Mouse (Mus musculus): ENCODE measurements around the gene Pip5k1b. TPM values are rescaled to one million over a fixed set of nuclear protein-coding genes. Genes with fewer than 3 reads are reported as not detected.

The Pip5k1b gene
- polyA plus RNA-seq, 1 experiment from 2014 or later = 1.6 TPM

DNA sequence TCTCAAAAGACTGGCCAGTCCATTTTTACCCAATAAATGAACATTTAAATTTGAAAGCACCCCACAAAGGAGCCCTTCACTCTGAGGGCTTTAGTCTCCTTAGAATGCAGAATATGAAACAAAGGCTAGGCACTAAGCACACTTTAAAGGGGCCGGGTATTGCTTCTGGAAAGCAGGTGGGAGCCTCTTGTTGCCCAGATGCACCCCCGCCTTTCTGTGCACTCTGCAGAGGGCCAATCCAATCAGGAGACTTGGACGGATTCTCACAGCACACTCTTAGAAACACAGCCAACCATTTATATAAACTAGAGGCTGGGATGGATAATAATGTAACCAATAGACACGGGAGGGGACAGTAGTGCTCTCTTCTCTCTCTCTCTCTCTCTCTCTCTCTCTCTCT lies 287.1 kb downstream of the Pip5k1b start:
- Histone ChIP-seq H3K27me3 (ENCODE audit: control insufficient read depth, insufficient read depth, low read depth, low read length) (no peaks in the 10 kb centered on the region), H3K9ac (ENCODE audit: low read depth, low read length) (no peak overlapping the region), H3K9me3 (replicated peaks; ENCODE audit: control insufficient read depth, low read length, poor library complexity, severe bottlenecking) (no peaks in the 10 kb centered on the region), H3K4me1 (ENCODE audit: control insufficient read depth, insufficient read depth, low read length) (peaks cover 8% of the 10 kb centered on the region), H3K4me3 (ENCODE audit: low read depth, low read length) (no peak overlapping the region), H3K27ac (ENCODE audit: low read length) (peak overlapping the region; percentile 2; the same call in 1 of the 2 replicates), H3K36me3 (ENCODE audit: control insufficient read depth, insufficient read depth, low read length) (0 out of 2 replicates have a peak, but pooled peaks cover 2% of the 10 kb centered on the region), H3K4me2 (ENCODE audit: low read length) (no peak overlapping the region)
- WGBS = 23% methylated on average over 4 of the region's 4 CpGs
- peak; percentile 55 for ATAC-seq

DNA sequence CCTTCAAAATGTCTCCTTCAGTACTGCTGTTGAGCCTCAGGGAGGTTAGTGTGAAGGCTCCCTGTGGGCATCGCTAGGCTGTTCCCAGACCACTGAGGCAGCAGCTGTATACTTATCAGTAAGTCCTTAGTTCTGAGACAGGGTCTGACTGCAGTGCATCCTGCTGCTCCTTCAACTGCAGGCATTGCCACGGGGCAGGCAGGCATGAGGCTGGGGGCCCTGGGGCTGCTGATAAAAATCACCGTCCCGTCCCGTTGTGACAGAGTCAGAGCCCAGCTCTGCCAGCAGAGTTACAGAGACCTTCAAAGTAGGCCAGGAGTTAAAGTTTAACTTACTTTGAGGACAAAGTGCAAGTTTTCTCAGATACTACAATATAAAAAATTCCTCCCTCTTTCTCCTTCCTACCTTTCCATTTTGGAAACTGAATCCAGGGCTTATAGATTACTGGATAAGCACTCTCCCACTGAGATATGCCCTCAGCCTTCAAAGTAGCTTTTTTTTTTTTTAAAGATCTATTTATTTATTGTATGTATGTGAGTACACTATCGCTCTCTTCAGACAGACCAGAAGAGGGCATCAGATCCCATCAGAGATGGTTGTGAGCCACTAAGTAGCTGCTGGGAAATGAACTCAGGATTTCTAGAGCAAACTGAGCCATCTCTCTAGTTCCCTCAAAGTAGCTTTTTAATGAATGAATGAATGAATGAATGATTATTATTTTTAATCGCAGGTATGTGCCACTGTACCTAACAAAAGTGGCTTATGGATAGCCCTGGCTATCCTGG lies 289.4 kb downstream of the Pip5k1b start:
- H3K9ac ChIP-seq (ENCODE audit: low read depth, low read length) = no peak overlapping the region
- 94% methylated on average over 7 of the region's 7 CpGs for WGBS
- H3K27ac ChIP-seq (ENCODE audit: low read length) = no peak overlapping the region
- H3K4me1 ChIP-seq (ENCODE audit: control insufficient read depth, insufficient read depth, low read length) = peaks cover 3% of the 10 kb centered on the region; the same call in 1 of the 2 replicates
- no peak for ATAC-seq
- H3K27me3 ChIP-seq (ENCODE audit: control insufficient read depth, insufficient read depth, low read depth, low read length) = no peaks in the 10 kb centered on the region
- H3K4me3 ChIP-seq (ENCODE audit: low read depth, low read length) = no peak overlapping the region
- H3K36me3 ChIP-seq (ENCODE audit: control insufficient read depth, insufficient read depth, low read length) = peaks cover 7% of the 10 kb centered on the region; the same call in 1 of the 2 replicates
- H3K9me3 ChIP-seq (replicated peaks; ENCODE audit: control insufficient read depth, low read length, poor library complexity, severe bottlenecking) = no peaks in the 10 kb centered on the region
- no peak overlapping the region for H3K4me2 ChIP-seq (ENCODE audit: low read length)

DNA sequence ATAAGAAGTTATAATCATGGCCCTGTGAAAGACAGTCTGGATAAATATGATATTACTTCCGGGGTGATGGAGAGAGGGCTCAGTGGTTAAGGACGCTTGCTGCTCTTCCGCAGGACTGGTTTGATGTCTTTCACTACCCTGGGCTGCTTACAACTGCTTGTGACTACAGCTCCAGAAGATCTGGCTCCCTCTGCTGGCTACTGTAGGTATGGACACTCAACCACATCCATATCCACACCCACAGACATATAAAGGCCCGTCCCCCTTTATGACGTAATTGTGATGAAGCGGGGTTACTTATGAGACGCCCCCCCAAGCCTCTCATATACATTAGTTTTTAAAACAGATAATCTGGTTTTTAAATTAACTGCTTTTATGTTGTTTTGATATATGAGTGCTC lies 290.7 kb downstream of the Pip5k1b start:
- Histone ChIP-seq H3K9ac (ENCODE audit: low read depth, low read length) (no peak overlapping the region), H3K4me1 (ENCODE audit: control insufficient read depth, insufficient read depth, low read length) (0 out of 2 replicates have a peak, but pooled peaks cover 2% of the 10 kb centered on the region), H3K4me2 (ENCODE audit: low read length) (no peak overlapping the region), H3K4me3 (ENCODE audit: low read depth, low read length) (no peak overlapping the region), H3K36me3 (ENCODE audit: control insufficient read depth, insufficient read depth, low read length) (peaks cover 7% of the 10 kb centered on the region; the same call in 1 of the 2 replicates), H3K27ac (ENCODE audit: low read length) (no peak overlapping the region), H3K9me3 (replicated peaks; ENCODE audit: control insufficient read depth, low read length, poor library complexity, severe bottlenecking) (no peaks in the 10 kb centered on the region), H3K27me3 (ENCODE audit: control insufficient read depth, insufficient read depth, low read depth, low read length) (no peaks in the 10 kb centered on the region)
- ATAC-seq = peak; percentile 67; the same call in 1 of the 2 replicates
- WGBS = 49% methylated on average over 7 of the region's 7 CpGs

DNA sequence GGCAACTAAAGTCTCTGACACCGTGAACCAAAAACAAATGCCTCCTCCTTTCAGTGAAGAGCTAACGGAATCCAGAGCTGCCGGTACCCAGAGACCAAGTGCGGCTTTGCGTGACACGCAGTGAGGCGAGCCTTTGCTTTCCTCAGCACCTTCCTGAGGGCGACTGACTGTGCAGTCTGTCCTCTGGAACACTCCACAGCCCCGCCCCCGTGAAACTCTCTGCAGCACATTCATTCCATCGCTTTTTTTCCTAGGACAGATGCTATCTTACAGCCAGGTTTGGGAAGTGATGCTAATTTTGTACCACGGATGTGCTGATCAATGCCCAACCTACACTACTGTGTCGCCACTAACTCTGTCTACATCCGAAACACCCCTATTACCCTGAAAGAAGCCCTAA lies 292.9 kb downstream of the Pip5k1b start:
- no peak for ATAC-seq
- H3K4me1 ChIP-seq (ENCODE audit: control insufficient read depth, insufficient read depth, low read length) = no peaks in the 10 kb centered on the region
- H3K27me3 ChIP-seq (ENCODE audit: control insufficient read depth, insufficient read depth, low read depth, low read length) = no peaks in the 10 kb centered on the region
- 91% methylated on average over 14 of the region's 14 CpGs for WGBS
- H3K9me3 ChIP-seq (replicated peaks; ENCODE audit: control insufficient read depth, low read length, poor library complexity, severe bottlenecking) = no peaks in the 10 kb centered on the region
- H3K4me3 ChIP-seq (ENCODE audit: low read depth, low read length) = no peak overlapping the region
- no peak overlapping the region for H3K9ac ChIP-seq (ENCODE audit: low read depth, low read length)
- H3K4me2 ChIP-seq (ENCODE audit: low read length) = no peak overlapping the region
- no peak overlapping the region for H3K27ac ChIP-seq (ENCODE audit: low read length)
- H3K36me3 ChIP-seq (ENCODE audit: control insufficient read depth, insufficient read depth, low read length) = peaks cover 7% of the 10 kb centered on the region; the same call in 1 of the 2 replicates

DNA sequence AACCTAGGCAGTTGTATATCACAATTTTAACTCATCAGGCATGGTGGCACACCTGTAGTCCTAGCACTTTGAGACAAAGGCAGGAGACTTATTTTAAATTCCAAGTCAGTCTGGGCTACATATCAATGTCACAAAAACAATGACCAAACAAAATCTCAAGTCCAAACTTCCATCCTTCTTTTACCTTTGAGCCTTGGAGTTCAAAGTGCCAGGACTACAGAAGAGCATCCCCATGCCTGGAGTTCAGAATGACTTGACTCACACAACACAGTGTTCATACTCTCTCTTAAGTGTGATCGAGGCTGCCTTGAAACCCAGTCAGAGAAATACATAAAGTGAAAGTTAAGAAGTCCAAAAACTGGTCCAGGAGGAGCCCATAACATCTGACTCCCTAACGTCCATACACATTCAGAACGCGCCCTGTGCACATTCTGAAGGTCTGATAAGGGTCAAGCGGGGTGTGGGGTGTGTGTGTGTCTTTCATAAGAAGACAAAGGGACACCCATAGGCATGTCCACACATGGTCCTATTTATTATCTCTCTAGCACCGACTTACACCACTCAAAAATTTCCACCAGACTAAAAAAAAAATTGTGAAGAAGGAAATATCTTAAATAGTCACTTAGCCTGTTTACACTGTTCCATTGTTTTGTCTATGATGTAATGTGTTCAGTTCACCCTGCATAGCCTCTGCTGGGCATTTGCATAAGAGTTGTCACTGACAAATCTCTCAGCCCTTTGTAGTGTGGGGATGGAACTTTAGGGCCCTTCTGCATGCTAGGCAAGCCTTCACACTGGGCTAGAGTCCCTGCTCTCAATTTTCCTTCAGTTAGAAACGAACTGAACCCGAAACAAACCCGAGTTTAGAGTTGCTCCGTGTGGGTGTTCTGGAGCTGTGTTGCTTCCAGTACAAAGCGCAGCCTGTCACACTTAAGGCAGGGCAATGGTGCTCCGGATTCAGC lies 296.0 kb downstream of the Pip5k1b start:
- 68% methylated on average over 12 of the region's 12 CpGs for WGBS
- H3K4me1 ChIP-seq (ENCODE audit: control insufficient read depth, insufficient read depth, low read length) = no peaks in the 10 kb centered on the region
- ATAC-seq = no peak
- H3K9ac ChIP-seq (ENCODE audit: low read depth, low read length) = no peak overlapping the region
- H3K9me3 ChIP-seq (replicated peaks; ENCODE audit: control insufficient read depth, low read length, poor library complexity, severe bottlenecking) = no peaks in the 10 kb centered on the region
- no peak overlapping the region for H3K27ac ChIP-seq (ENCODE audit: low read length)
- peaks cover 7% of the 10 kb centered on the region; the same call in 1 of the 2 replicates for H3K36me3 ChIP-seq (ENCODE audit: control insufficient read depth, insufficient read depth, low read length)
- no peaks in the 10 kb centered on the region for H3K27me3 ChIP-seq (ENCODE audit: control insufficient read depth, insufficient read depth, low read depth, low read length)
- H3K4me2 ChIP-seq (ENCODE audit: low read length) = no peak overlapping the region
- H3K4me3 ChIP-seq (ENCODE audit: low read depth, low read length) = no peak overlapping the region

DNA sequence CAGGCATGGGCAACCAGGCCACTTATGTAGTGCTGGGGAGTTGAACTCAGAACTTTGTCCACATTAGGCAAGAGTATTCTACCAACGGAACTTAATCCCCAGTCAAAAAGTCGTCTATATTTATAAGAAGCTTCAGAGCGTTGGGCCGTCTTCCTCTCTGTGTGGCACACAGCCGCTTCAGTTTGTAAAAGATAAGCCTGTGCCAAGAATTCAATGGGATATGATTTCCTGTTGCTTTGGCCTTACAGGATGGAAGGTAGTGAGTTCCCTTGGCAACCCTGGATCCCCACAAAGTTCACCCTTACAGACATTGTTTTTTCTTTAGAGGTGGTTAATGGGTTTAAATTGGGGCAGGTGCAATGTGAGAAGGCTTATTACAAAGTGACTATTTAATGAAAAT lies 297.3 kb downstream of the Pip5k1b start:
- no peaks in the 10 kb centered on the region for H3K9me3 ChIP-seq (replicated peaks; ENCODE audit: control insufficient read depth, low read length, poor library complexity, severe bottlenecking)
- H3K4me2 ChIP-seq (ENCODE audit: low read length) = no peak overlapping the region
- H3K27me3 ChIP-seq (ENCODE audit: control insufficient read depth, insufficient read depth, low read depth, low read length) = no peaks in the 10 kb centered on the region
- no peak overlapping the region for H3K4me3 ChIP-seq (ENCODE audit: low read depth, low read length)
- no peak overlapping the region for H3K27ac ChIP-seq (ENCODE audit: low read length)
- no peak overlapping the region for H3K9ac ChIP-seq (ENCODE audit: low read depth, low read length)
- peaks cover 4% of the 10 kb centered on the region; the same call in 1 of the 2 replicates for H3K36me3 ChIP-seq (ENCODE audit: control insufficient read depth, insufficient read depth, low read length)
- no peak for ATAC-seq
- 70% methylated on average over 5 of the region's 5 CpGs for WGBS
- no peaks in the 10 kb centered on the region for H3K4me1 ChIP-seq (ENCODE audit: control insufficient read depth, insufficient read depth, low read length)

DNA sequence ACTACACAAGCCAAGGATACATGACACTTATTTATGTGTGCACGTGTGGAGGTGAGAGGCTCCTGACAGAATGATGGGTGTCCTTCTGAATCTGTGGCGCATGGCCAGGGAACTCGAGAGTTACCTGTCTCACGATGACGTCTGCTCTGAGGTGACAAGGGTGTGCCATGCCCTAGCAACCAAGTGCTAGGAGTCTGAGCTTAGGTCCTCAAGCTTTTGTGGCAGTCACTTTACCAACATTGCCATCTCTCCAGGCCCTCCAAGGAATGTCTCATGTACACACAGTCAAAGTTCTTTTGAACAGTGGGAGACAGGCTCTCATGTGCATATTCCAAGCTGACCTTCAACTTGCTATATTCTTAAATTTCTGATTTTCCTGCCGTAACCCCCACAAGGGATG lies 297.7 kb downstream of the Pip5k1b start:
- no peak for ATAC-seq
- no peak overlapping the region for H3K4me3 ChIP-seq (ENCODE audit: low read depth, low read length)
- H3K27ac ChIP-seq (ENCODE audit: low read length) = no peak overlapping the region
- H3K4me2 ChIP-seq (ENCODE audit: low read length) = no peak overlapping the region
- no peaks in the 10 kb centered on the region for H3K27me3 ChIP-seq (ENCODE audit: control insufficient read depth, insufficient read depth, low read depth, low read length)
- peaks cover 4% of the 10 kb centered on the region; the same call in 1 of the 2 replicates for H3K36me3 ChIP-seq (ENCODE audit: control insufficient read depth, insufficient read depth, low read length)
- H3K9me3 ChIP-seq (replicated peaks; ENCODE audit: control insufficient read depth, low read length, poor library complexity, severe bottlenecking) = no peaks in the 10 kb centered on the region
- H3K4me1 ChIP-seq (ENCODE audit: control insufficient read depth, insufficient read depth, low read length) = no peaks in the 10 kb centered on the region
- 98% methylated on average over 6 of the region's 6 CpGs for WGBS
- no peak overlapping the region for H3K9ac ChIP-seq (ENCODE audit: low read depth, low read length)

DNA sequence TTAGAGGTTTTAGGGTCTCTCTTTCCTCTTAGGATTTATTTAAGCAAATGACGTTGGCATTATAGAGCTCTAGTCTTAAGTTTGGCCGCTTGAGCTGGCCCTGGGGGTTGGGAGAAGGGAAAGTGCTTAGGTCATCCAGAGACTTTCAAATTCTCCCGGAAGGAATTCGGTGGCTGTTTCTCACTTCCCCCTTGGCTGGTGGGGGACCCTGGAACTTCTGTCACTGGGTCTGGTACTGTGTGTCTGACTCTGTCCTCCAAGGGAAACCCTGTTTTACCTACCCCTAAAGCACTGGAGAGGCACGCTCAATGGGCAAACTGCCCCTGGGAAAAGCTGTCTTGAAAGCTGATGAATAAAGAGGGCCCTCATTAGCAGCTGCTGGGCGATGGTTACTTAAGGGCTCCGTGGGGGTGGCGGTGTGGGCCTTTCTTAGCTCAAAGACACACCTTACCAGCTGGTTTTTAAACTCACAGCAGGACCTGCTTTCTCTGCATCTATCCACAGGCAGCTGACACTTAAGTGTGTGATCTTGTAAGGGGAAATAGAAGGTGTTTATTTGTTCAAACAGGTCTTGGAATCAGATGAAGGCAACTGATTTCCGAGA lies 301.9 kb downstream of the Pip5k1b start:
- Histone ChIP-seq H3K27ac (ENCODE audit: low read length) (no peak overlapping the region), H3K27me3 (ENCODE audit: control insufficient read depth, insufficient read depth, low read depth, low read length) (no peaks in the 10 kb centered on the region), H3K4me3 (ENCODE audit: low read depth, low read length) (no peak overlapping the region), H3K4me1 (ENCODE audit: control insufficient read depth, insufficient read depth, low read length) (peaks cover 6% of the 10 kb centered on the region; the same call in 1 of the 2 replicates), H3K9ac (ENCODE audit: low read depth, low read length) (no peak overlapping the region), H3K9me3 (replicated peaks; ENCODE audit: control insufficient read depth, low read length, poor library complexity, severe bottlenecking) (no peaks in the 10 kb centered on the region), H3K36me3 (ENCODE audit: control insufficient read depth, insufficient read depth, low read length) (no peaks in the 10 kb centered on the region), H3K4me2 (ENCODE audit: low read length) (no peak overlapping the region)
- ATAC-seq = no peak
- WGBS = 32% methylated on average over 9 of the region's 9 CpGs
